Mouse (Mus musculus) left cerebral cortex, adult 11 months (tissue): ENCODE results near the gene Ggt1.

Source experiments
- DNase-seq: peaks from one replicate; pipeline ENCODE4 v3.0.0; 2022; ENCODE audit warnings: low spot score

Ggt1 gene

DNA sequence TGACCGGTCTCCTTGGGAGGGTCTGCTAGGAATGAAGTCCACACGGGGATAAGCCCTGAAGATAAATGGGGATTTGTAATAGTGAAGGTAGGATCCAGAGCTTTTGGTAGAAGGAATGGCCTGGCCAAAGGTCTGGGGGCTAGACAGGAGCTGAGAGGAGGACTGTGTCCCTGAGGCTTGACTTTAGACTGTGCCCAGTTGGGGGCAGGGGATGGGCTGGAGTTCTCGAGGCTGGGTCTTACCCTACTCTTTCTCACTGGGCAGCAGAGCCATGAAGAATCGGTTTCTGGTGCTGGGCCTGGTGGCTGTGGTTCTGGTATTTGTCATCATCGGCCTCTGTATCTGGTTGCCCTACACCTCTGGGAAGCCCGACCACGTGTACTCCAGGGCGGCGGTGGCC is 12.6 kb downstream of the Ggt1 start:
- no peak for DNase-seq

DNA sequence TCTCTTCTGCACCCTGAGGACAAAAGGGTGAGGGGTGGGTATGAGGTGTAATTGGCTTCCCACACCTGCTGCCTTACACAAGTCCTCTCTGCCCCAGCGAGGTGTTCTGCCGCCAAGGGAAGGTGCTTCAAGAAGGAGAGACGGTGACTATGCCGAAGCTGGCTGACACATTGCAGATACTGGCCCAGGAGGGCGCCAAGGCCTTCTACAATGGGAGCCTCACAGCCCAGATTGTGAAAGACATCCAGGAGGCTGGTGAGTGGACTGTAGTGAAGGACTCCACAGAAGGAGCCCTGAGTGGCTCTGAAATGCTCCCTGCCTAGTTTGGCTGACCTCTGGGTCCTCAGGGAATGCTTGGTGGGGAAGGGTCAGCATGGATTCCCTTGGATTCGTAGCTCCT is 17.7 kb downstream of the Ggt1 start:
- no peak for DNase-seq

DNA sequence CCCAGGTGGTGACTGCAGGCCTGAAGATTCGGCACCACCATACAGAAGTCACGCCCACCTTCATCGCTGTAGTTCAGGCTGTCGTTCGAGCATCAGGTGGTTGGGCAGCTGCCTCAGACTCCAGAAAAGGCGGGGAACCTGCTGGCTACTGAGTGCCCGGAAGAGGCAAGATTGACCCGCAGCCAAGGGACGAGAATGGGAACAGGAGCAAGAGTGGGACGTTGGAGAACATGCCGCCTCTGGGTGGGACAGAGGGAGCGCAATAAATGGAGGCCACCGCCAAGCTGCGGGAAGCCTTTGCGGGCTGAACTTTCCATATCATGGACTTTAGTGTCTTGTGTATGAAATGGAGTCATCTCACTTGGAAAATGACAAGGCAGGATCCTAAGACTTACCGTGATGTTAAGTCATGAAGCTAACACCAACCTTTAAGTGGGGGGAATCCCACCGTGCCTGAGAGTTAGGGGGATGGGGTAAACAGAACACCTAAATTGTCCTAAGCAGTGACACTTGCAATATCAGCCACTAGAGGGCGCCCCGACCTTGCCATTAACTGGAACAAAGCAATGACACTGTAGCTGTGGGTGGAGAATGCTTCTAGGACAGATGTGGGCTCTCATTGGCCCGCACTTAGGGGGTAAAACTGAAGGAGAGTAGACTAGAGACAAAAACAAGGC is 24.6 kb downstream of the Ggt1 start:
- DNase-seq: peak; percentile 81

DNA sequence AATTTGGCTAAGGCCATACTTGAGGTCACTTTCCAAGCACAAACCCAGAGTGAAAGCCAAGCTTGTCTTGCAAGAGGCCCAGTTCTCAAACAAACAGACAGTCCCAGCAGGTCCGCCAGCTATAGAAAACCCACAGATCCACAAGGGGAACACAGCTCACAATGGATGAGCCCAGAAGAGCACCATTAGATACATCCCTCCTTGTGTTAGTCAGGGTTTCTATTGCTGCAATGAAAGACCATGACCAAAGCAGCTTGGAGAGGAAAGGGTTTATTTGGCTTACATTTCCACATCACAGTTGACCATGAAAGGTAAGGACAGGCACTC is 25.1 kb downstream of the Ggt1 start:
- no peak for DNase-seq

DNA sequence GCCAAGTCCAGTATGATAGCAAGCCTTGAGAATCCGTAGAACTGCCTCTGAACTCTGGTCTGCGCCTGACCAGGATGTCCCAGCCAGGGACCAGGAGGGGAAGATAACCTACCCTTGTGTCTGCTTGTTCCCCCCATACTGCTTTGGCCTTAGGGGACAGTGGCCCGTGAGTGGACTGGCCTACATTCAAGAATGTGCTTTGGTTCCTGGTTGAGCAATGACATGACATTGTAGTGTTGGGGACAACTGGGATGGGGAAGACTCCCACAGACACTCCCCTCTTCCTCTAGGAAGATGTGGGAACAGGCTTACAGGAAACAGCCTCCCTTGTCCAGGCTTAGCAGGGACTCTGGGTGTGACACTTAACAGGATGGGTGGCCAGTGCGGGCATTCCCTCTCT is 26.4 kb downstream of the Ggt1 start:
- DNase-seq: no peak

DNA sequence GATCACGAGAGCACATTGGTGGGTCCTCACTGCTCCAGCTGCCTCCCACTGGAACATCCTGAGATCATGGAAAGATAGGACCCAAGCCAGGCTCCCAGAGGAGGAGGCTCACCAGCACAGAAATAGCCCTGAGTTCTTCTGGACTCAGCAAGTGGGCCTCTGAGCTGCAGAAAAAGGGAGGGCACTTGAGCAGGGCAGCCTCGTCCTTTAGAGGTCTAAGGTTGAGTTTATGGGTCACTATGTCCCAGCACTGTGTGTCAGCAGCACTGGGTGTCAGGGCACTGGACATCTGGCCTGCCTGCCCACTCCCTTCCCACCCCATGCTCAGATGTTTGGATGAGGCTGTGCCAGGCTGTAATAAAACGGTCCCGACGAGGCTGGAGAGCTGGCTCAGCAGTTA is 26.9 kb downstream of the Ggt1 start:
- DNase-seq: no peak

DNA sequence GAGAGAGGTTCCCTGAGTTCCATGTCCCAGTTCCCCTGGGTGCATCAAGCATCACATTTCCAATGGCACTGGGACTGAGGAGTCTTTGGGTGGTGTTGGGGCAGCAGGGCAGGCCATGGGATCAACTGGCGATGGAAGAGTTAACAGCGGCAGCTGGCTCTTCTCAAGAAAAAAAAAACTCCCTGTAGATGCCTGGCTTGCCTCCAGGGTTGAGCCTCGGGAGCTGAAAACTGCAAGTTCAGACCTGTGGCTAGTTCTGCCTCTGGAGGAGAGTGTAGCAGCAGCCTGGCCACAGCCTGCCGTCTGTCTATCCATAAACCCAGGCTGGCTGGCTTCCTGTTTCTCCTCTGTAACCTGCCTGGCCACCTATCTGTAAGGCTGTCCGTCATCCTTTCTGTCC is 27.7 kb downstream of the Ggt1 start, which contains the start of gene Ggt5:
Gene Ggt5 (plus strand): TSS at position 212 of the 400 bp plus-strand sequence.
- DNase-seq: no peak

DNA sequence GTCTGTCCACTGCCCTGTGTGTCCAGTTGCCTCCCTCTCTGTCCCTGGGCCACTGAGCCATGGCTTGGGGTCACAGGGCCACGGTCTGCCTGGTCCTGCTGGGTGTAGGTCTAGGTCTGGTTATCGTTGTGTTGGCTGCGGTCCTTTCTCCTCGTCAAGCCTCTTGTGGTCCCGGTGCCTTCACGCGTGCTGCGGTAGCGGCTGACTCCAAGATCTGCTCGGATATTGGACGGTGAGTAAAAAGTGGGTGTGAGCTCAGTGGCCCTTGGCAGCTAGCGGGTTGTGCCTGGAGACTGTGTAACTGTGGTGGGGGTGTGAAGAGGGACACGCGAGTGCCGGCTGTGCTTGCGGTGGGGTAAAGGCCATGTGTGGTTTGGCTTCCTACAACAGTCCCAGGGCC is 28.2 kb downstream of the Ggt1 start:
- no peak for DNase-seq

DNA sequence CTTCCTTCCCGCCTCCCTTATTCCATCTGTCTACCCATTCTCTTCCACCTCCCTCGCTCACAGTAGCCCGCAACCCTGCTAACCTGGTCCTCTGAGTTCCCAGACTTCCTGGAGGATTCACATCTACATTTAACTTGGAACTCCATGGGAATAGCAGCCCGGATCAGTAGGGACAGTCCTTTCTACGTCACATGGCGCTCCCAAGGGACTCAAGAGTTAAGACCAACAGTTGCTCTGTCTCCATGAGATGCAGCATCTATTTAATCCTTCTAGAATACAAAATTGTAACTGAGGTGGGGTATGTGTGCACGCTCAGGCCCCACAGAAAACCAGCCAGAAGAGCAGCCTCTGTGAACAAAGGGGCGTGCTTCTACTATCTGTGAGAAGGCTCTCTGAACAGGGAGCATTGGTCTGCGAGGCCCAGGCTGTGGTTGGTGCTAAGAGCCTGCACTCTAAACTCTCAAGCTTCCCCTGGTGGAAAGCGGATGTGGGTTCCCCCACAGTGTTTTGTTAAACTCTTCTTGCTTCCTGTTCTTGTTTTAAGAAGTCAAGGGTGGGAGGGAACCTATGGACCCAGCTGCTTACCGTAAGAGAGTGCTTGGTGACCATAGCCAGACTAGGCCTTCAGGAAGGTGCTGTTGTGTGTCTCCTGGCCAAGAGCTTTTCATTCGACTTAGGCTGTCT is 29.9 kb downstream of the Ggt1 start:
- DNase-seq: no peak

DNA sequence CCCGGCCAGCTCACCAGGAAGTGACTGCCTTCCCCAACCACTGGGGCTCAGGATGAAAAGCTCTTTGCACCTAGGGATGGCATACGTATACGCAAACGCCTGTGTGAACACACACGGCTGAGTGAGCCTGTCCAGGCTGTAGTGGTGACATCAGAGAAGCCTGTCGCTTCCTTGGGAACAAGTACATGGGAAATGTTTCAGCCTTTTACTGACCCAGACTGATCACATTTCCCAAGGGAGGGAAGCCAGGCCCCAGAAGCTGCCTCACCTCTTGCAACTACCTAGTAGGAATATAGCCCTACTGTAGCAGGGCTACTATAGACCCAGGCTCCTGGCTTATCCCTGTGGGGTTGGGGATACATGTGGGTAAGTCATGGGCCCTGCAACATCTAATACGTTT is 31.2 kb downstream of the Ggt1 start:
- no peak for DNase-seq

DNA sequence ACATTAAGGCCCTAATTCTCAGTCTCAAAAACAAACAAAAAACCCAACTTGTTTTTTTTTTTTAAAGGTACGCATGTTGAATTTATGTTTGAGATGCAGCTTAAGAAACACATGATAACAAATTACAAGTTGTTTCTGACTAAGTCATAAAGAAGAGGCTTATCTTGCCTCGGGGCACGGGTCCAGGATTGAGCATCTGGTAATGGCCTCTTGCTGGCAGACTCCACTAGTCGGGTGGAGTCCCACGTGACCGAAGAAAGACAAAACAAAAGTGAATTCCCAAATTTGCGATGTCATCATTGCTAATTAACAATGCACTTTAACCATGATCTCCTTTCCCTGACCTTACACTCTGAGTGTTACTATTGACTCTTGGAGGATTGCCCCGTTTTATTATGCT is 34.6 kb downstream of the Ggt1 start:
- no peak for DNase-seq

DNA sequence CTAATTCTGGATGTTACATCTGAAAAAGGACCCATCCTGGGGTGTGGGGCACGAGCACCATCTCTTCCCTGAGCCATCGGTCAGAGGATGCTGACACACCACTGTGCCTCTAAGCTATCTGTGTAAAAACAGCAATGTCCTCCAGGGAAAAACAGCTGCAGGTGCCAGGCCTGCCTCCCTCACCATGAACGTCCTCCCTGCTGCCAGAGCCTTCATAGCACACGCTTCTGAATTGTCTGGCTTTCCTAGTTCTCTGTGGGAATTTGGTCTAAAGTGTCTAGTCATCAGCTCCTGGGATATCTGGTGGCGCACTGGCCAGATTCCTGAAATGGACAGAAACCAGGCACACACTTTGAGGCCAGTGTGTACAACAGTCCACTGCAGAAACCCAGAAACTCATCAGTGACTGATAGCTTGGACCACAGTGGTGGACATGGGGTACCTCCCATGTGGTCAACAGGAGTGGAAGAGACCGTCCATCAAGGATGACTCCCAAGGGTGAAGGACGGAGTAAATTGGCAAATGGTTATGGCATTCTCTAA is 38.9 kb downstream of the Ggt1 start:
- DNase-seq: no peak

DNA sequence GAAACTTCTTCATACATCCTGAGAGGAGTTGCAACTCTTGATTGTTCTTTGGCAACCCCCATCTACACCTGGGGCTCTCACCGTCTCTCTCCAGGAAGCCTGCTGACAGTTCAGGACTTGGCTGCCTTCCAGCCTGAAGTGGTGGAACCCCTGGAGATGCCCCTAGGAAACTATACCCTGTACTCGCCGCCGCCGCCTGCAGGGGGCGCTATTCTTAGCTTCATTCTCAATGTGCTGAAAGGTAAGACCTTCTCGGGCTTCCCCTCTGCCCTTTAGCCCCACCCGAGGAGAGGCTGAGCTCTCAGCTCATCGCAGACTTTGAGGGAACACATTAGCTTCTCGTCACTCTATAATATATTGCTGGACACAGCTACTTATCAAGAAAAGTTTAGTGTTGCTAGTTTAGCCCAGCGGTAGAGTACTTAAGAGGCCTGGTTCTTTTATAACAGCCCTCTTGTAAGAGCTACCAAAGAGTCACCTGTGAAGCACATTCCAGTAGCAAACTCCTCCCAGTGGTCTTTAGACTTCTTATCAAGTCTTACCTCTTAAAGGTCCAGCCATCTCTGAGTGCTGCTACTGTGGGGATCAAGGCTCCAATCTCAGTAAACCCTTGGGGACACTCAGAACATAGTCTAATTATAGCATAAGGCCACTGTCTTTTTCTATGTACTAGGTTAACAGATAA is 43.9 kb downstream of the Ggt1 start:
- DNase-seq: no peak

DNA sequence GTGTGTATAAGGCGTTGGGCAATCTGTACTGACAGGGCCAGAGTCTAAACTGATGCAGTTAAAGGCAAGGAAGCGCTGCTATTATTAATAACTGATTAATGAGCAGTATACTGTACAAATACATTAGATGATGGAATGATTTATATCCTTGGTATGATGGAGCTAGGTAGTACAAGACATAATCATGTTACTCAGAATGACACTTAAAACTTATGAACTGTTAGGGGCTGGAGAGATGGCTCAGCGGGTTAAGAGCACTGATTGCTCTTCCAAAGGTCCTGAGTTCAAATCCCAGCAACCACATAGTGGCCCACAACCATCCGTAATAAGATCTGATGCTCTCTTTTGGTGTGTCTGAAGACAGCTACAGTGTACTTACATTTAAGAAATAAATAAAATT is 45.8 kb downstream of the Ggt1 start:
- no peak for DNase-seq

DNA sequence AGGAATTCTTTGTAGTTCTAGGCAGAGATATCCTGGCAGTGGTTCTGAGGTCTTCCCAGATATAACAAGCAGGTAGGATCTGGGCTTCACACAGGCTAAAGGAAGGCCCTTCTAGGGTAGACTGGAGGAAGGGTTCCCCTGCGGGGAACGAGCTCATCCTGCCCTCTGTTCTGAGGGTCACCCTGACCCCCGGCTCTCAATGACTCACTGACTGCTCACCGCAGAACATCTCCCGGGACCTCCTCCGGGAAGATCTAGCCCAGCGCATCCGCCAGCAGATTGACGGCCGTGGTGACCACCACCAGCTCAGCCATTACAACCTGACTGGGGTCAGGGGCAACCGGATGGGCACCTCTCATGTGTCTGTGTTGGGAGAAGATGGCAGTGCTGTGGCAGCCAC is 47.6 kb downstream of the Ggt1 start:
- DNase-seq: no peak

DNA sequence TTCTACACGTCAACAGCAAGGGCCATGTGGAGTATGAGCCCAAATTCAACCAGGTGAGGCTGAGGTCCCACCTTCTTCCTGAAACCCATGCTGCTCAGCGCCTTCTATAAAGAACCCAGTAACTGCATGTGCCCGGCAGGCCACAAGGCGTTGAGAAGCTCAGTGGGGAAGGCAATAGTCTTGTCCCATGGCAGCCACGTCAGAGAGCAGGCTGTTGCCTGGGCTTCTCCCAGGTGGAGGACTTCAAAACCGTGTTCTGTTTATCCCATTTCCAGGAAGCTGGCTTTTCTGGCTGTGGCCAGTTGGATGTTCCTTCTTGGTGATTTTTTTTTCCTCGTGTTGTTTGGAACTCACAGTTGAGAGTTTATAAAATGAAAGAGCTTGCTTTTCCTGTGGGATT is 49.1 kb downstream of the Ggt1 start:
- DNase-seq: no peak

DNA sequence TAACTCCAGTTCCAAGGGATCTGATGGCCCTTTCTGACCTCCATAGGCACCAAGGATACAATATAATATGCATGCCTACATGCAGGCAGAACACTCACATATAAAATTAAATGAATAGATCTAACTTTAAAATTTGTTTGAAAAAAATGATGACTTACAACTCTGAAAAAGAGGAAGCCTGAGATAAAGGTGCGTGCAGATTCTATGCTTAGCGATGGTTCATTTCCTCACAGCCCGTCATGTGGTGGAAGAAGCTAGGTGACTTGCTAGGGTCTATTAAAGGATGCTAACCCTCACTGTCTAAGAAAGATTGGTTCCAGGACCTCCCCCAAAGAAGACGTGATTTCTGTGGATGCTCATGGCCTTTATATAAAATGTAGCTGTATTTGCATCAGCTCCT is 54.6 kb downstream of the Ggt1 start:
- no peak for DNase-seq

DNA sequence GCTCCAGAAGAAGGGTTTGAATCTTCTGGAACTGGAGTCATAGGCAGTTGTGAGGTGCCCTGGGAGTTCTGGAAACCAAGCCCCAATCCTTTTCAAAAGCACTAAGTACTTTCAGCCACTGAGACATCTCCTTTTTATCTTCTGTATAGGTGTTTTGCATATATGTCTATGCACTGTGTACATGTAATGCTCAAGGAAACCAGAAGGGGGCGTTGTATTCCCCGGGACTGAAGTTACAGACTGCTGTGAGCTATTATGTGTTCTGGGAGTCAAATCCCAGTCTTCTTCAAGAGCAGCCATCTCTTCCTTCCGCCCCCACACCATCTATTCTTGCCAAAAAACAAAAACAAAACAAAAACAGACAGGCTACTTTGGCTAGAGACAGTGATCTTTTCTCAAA is 59.4 kb downstream of the Ggt1 start:
- DNase-seq: no peak

DNA sequence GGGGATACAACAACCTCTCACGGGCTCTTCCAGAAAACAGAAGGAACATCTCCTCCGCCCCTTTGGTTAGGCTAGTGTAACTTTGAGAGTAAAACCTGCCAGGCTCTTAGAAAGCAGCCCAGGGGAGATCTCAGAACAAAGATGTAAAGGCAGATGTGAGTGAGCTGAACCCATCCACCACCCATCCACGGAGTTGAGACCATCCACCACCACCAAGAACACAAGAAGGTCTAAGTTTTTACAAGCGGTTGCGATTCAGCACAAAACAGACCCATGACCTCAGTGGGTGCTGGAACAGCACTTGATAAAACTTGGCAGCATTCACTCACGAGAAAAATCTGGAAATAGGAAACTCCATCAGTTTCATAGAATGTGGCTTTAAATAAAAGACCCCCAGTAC is 64.5 kb downstream of the Ggt1 start:
- DNase-seq: no peak

DNA sequence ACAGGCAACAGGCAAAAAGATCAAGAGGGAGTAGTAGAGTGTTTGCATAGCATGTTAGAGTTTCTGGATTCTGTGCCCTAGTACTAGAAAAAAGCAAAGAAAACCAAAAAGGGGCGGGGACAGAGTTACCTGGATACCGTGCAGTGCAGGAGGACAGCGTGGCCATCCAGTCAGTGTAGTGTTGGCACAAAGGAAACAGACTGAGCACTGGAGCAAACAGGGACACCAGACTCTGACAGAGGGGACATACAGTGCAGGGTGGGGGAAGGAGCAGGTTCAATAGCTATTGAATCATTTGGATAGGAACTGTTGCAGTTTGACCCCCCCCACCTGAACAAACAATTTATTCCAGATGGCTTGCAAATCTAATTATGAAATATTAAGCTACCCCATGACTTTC is 65.6 kb downstream of the Ggt1 start:
- DNase-seq: no peak

DNA sequence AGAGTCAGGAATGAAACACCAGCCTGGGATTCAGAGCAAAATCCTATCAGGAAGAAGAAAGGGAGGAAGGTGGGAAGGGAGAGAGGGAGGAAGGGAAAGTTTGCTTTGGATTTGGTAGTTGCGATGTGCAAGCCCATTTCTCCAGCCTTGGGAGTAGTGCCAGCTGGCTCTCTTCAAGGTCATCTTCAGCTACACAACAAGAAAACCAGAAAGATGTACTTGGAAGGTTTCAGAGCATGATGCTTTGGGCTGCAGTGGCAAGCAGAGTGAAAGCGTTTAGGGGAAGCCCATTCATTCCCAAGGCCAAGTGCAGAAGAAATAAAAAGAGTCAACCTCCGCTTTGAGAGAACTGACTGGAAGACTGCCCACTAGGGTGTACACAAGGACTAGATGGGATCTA is 66.1 kb downstream of the Ggt1 start:
- DNase-seq: no peak

DNA sequence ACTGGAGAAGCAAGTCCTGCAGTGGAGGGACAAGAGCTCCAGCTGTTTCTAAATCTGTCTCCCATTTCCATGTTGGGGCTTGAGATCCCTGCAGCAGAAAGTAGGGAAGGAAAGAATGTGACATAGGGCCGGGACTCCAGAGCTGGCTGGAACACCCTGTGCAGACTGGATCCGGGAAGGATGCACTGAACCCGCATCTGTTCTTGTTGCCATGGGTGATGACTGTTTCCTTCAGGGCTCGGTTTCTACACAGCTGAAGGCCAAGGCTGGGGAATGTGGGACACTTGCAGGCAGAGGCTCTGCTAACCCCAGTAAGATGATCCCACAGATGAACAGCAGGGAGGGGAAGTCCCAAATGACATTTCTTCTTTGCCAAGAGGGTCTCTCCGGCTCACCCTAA is 71.2 kb downstream of the Ggt1 start:
- no peak for DNase-seq

DNA sequence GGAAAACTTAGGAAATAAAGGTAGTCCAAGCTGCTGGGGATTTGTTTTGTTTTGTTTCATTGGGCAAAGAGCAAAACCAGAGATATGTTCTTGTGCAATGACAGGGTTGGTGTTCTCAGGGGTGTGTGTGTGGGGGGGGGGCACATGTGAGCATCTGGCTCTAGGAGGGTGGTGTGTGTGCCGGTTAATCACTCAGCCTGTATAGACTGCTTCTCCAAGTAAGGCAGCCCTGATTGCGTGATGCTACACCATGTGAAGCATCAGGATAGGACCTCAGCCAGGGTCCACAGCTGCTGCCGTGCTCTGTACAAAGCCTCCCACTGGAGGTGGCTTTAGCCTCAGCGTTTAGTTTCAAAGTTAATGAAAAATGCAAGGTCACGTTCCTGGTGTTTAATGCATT is 71.6 kb downstream of the Ggt1 start:
- no peak for DNase-seq
